Mouse (Mus musculus): ENCODE measurements around the gene Fgd3. TPM values are rescaled to one million over a fixed set of nuclear protein-coding genes. Genes with fewer than 3 reads are reported as not detected.

Fgd3 gene
- total RNA-seq, 2 experiments from 2014 or later: 3.7 to 3.8 TPM

DNA sequence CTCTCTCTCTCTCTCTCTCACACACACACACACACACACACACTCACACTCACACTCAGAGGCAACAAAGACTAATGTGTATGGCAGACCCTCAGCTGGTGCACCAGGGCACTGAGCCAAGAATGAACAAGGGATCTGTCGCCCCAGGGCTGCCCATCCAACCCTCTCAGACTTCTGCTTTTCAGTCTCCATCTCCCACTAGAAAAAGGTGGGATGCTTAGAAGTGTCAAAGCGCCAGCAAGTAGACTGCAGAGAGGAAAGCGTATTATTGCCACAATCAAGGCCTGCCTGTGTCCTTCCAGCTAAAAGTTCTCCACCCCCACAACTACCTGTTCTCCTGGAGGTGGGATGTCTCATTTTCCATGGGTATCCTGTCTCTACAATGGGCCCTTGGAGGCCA lies 105.7 kb downstream of the Fgd3 start:
- no peak for DNase-seq

DNA sequence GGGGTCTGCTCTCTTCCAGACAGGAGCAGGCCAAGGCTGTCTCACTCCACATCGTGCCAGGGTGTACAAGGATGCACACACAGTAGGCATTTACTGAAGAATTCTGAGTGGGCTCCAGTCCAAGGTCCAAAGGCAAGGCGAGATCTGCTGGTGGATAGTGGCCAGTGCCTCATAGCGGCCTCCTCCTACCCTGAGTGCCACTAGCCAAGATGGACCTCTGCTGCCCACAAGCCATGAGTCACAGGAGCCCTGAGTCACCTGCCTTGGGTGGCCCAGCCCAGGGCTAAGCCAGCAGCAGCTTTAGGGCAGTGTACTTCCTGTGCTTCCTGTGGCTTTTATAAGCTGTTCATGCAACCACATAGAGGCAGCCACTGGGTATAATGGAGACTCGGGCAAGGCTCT lies 106.6 kb downstream of the Fgd3 start:
- peak; percentile 77 for DNase-seq

DNA sequence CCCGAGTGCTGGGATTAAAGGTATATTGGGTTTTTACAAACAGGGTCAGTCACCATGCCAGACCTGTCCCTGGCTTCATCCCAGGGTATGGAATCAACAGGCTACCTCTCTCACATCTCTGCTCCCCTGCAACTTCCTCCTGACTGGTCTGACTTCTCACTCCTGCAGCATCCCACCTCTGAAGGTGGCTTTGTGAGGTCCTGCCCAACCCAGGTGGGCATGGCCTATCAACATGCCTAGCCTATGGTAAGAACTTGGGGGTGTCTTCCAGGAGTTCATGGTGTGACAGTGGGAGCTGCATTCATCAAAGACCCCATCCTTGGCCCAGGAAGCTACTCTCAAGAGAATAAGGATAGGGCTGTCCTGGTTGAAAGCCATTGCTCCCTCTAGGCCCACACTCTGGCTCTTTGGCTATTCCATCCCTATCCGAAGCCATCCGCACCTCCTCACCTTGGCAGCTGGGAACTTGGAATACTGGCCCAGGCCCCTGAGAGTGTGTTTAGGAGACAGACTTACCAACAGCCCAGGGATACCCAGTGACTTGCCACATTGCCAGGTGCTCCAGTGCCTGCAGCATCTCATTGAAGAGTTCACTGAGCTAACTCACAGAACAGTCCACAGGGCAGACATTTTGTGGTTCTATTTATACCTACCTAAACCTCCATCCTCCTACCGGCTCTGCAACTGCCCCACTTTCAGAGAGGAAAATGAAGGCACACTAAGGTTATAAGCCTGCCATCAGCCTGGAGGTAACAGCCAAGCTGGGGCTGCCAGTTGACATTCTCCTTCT lies 107.2 kb downstream of the Fgd3 start:
- DNase-seq: no peak

Other genes starting within 250 kb of the Fgd3 start
- 1 to 10 TPM; 4.1 to 8.3 TPM for gene Wnk2, start 172.3 kb downstream of the Fgd3 start, total RNA-seq (2021)
- gene Ninj1, start 132.8 kb downstream of the Fgd3 start, total RNA-seq (2021): 10 to 100 TPM; 77.3 to 79.6 TPM
- gene Card19, start 104.3 kb downstream of the Fgd3 start, total RNA-seq (2021): 10 to 100 TPM; 52.5 to 58.9 TPM
- gene Susd3, start 71.6 kb downstream of the Fgd3 start, total RNA-seq (2021): 1 to 10 TPM; 1.8 to 1.9 TPM
- 10 to 100 TPM; 31.0 to 31.6 TPM for gene Bicd2, start 21.3 kb upstream of the Fgd3 start, total RNA-seq (2021)
- gene Ippk, start 100.9 kb upstream of the Fgd3 start, total RNA-seq (2021): 10 to 100 TPM; 13.1 to 23.5 TPM
- 1 to 10 TPM; 1.1 to 1.3 TPM for gene Tes3-ps, start 173.0 kb upstream of the Fgd3 start, total RNA-seq (2021)
- 10 to 100 TPM; 10.0 to 10.9 TPM for gene Ecm2, start 184.5 kb upstream of the Fgd3 start, total RNA-seq (2021)
- 10 to 100 TPM; 34.8 to 50.4 TPM for gene Aspn, start 224.1 kb upstream of the Fgd3 start, total RNA-seq (2021)

All from adrenal gland, postnatal 10 days (tissue).